Mouse (Mus musculus): ENCODE results near the gene Snw1.
A peak's percentile ranks its signal among the peaks of the same experiment; 100 is the strongest.

The Snw1 gene

DNA sequence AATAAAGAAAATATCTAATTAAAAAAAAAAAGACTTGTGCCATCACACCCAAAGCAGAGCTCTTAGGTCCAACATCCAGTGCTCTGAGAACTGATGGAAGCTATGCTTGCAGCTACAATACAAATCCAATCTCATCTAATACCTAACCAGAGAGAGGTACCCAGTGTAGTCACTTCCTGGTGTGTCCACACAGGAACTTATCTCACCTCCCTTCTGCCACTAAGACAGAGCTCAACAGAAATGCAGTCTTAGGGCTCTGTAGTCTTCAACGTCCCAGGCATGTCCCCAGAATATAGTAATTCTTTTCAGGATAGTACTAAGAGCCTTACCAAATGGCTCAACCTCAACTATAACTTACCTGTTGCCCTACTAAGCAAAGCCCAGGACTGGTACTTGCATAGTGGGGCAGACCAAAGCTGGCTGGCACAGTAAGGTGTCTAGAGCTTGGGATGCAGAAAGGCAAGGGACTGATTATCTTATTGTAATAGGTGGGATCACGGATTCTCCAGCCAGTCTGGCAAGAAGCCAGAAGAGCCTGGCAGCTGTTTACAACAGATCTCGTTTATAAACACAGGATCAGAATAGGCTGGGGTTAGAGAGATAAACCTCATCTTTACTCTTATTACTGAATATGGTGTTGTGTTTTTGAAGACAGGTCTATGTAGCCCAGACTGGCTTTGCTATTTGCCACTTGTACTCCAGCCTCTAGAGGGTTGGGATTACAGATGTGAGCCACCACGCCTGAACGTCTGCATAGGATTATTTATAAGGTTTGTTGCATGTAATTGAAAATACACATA, 50.2 kb downstream of the Snw1 start:
- DNase-seq, result no peak

DNA sequence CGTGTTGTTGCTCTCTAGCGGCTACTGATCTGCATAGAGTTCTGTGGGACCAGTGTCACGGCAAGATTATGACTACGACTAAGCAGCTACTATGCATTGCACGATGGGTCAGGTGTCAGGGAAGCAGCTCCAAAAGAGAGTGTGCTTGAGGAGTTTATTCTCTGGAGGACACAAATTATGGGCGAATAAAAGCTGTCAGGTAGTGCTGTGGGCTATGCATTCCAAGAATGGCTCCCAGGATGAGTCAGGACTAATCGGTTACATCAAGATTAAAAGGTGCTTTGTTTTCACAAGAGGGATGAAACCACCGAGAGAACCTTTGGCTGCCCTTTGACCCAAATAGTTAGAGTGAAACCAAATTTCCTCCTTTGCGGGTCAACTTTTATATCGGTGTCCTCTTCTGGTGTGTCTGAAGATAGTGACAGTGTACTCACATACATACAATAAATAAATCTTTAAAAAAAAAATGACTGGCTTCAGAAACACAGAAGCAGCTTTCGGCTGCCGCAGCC, 52.0 kb downstream of the Snw1 start:
- DNase-seq, result no peak

DNA sequence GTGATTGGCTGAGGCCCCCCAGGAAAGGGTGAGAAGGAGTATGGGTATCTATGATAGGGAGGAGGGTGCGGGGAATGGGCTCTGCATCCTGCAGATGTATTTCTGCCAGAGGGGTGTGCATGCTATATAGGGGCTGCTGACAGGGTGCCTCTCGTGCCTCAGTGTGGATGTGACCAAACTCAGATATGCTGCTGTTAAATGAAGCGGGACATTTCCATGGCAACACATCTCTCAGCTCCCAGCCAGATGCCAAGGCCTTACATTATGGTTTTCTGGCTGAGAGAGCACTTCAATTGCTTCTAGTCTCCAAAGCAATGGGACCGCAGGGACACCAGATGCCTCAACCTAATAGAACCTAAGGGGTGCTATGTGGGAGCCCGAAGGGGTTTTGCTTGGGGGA, 53.2 kb downstream of the Snw1 start:
- DNase-seq, result no peak

DNA sequence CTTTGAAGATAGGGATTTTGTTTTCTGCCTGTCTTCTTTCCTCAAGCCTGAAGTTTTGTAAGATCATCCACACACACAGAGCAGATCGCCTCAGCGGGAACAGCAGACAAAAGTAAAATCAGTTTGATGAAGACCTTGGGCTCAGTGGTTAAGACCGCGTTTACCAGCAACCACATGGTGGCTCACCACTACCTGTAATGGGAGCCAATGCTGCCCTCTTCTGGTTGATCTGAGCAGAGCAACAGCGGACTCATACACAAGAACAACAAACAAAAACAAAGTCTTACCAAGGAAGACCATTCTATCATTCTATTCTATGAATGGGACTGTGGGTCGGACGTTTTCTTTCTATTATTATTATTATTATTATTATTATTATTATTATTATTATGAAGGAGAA, 55.4 kb downstream of the Snw1 start:
- peak; percentile 16 to 40 for DNase-seq

DNA sequence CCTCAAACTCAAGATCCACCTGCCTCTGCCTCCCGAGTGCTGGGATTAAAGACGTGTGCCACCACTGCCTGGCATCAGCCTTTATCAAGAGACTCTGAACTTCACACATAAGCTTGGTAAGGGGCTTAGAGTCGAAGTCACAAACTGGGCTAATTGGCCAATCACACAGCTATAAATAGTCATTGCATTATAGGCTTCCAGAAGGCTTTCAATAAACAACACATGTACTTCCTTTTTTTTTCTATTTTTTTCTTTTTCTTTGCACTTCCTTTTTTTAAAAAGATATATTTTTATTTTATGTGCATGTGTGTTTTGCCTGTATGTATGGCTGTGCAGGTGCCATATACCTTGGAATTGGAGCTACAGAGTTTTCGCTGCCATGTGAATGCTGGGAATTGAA, 56.7 kb downstream of the Snw1 start:
- DNase-seq, result no peak

DNA sequence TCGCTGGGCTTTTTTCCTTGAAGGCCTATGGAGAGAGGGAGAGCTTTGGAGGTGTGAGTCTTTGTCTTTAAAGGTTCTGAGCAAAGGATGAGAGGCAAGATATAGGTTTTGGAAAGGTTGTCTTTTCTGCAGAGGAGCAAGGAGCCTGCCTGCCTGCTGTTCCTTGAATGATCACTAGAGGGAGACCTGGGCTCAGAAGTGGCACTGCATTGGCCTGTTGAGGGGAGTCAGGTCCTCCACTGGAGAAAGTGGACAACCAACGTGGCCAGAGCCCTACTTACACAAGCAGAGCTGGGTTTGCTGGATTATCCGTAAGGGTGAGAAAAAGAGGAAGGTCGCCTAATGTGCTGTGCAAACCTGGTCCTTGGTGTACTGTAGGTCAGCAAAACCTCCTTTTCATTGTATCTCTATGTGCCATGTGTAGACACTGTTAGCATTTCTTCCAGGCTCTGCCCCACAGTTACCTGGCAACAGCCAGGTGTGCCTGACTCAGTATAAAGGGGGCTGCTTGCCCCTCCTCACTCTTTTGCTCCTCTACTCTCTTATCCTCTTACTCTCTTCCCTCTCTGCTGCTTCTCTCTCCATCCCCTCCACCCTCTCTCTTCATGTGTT, 58.8 kb downstream of the Snw1 start:
- peak; percentile 27 to 70 for DNase-seq

DNA sequence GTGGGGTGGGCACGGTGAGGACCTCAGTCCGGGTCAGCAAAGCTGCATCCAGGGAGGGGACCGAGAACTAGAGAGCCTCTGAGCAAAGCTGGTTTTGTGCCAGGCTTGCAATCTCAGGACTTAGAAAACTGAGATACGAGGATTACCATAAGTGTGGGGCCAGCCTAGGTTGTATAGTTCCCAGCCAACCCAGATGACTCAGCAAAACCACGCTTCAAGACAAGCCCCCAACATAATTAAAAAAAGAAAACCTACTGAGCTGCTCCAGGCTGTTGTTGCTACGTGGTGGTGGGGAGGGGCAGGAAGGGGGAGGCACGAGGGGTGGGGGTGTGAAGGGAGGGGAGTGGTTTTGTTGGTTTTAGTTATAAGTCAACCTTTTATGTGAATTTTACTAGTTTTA, 61.1 kb downstream of the Snw1 start:
- DNase-seq, result no peak

DNA sequence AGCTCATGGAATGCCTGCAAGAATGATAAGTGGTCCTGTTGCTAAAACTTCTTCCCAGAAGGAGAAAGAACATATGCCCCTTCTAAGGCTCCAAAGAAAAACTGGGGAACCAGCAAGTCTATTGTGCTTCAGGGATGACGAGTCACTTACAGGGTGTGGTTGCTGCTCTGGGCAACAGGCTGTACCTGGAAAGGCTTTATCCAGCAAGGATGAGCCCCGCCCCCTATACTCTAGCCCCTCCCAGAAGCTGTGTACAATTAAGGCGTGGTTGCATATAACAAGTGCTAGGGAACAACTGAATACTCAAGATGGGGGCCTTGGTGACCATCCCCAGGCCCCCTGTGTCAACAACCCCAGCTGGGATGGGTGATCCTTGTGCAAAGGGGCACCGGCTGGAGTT, 63.0 kb downstream of the Snw1 start:
- DNase-seq, result no peak

DNA sequence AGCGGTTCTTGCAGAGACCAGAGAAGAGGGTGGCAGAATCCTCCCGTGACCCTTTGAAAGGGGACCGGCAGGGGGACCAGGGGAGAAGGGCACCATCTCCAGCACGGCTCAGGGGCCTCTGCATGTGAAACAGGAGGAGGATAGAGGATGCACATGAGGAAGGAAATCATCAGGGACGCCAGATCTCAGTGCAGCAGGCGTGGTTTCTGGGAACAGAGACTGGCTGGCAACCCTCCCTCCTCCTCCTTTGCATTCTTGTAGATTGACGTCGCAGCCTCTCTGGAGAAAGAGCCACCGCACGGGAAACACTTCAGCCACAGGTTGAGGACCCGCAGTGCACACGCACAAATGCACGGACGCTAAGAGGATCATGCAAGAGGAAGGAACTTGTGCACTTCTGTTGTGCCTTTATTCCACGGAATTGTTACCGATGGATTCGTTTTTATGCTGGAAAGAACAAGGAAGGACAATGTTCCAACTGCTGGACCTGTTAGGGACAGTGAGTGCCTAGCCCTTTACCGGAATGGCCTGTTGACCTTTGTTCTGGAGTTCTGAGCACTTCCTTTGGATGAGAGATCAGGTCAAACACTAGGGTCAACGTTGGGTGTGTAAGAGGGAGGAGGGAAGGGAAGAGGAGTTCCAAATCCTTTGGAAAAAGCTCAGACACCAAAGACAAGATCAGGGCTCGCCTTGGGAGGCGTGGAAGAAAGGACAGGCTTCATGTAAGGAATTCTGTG, 64.0 kb downstream of the Snw1 start:
- no peak for DNase-seq

DNA sequence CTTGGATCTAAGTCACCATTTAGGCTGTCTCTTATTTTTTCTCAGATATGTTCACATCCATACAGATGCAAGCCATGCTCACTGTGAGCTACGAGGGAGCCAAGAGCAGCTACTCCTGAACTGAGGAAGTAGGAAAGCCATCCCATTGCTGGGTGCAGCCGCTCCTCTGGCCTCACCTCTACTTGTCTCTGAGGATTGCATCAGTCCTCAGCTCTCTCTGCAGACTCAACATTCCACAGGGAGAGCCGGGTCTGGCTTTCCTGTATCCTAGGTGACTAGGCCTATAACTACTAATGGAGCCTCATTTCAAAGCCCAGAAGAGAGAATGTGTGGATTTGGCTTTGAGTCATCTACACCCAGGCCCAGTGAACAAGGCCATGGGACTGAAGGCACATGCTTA, 66.4 kb downstream of the Snw1 start:
- no peak for DNase-seq

DNA sequence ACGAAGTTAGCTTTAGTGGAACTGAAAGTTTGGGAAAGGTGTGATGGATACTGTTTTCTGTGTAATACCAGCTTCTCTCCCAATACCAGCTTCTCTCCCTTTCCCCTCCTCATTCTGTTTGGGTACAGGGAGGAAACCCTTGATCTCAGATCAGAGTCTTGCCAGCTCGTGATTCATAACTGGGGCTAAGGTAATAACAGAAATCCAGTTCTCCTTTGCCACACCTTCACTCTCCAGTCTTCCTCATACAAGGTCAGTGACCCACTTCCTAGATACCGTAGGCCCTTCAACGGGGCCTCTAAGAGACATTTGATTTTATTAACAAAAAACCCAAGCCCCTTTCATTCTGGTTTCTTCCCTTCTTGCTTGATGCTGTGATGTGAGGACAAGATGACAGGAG, 66.9 kb downstream of the Snw1 start:
- no peak for DNase-seq

DNA sequence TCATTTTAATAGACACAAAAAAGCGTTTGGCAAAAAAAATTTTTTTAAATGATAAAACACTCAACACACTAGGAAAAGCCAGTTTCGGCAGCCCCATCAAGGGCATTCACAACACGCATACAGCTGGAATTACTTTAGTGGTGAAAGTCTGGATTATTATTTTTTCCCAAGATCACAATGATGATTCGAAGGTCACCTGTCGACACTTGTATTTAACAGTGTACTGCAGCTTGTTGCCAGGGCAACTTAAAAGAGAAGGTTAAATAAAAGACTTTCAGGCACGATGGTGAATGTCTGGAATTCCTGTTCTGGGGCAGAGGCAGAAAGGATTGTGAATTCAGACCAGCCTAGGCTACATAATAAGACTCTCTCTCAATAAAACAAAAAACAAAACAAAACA, 70.2 kb downstream of the Snw1 start:
- DNase-seq, result no peak

DNA sequence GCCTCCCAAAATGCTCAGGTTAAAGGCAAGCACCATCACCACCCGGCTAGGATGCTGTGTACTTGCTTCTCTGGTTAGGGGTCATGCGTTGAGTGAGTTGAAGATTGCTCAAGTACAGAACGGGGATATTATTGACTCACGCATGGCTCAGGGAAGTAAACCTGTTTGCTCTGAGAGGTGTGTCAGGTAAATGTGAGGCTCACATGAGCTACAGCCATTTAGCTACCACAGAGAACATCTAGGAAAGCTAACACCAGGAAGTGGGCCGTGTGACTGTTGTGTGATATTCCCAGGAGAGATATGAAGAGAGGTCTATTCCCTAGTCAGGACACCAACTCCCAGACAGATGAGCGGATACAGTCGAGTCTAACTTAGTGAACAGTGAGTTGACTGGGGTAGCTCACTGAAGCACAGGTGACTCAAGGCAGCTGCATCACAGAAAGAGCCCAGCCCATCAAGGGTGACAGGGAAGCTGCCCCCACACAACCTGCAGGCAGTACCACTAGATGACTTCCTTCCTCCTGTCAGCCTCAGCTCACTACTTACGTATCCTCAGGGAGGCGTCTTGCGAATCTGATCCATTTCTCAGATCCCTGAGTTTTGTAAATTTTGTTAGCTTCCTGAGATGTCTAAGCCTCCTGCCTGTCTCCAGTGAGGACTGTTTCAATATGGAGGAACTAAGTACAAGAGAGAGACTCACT, 72.8 kb downstream of the Snw1 start:
- no peak for DNase-seq
